Mouse (Mus musculus): Measurements from ENCODE around the gene Gm9817. TPM values are rescaled to one million over a fixed set of nuclear protein-coding genes. Genes with fewer than 3 reads are reported as not detected.

The Gm9817 gene
- total RNA-seq, 2 experiments from 2014 or later = not detected

- no peak for ATAC-seq (replicated peaks; ENCODE audit: poor library complexity)
Observed at GRCm38 (mm10) chr13:45088796-45089221, 10.3 kb downstream of the Gm9817 start.

GRCm38 (mm10) chr13:45089846-45090245 lies 11.4 kb downstream of the Gm9817 start:
- ATAC-seq (replicated peaks; ENCODE audit: poor library complexity) = no peak

- ATAC-seq (replicated peaks; ENCODE audit: poor library complexity) = 0 out of 2 replicates have a peak, but pooled peaks have one; percentile 26
Observed at GRCm38 (mm10) chr13:45092816-45093215, 14.3 kb downstream of the Gm9817 start.

- no peak for ATAC-seq (replicated peaks; ENCODE audit: poor library complexity)
Observed at GRCm38 (mm10) chr13:45095028-45095427, 16.5 kb downstream of the Gm9817 start.

- peak; percentile 83 for ATAC-seq (replicated peaks; ENCODE audit: poor library complexity)
Observed at GRCm38 (mm10) chr13:45099582-45100229, 21.2 kb downstream of the Gm9817 start.

- ATAC-seq (replicated peaks; ENCODE audit: poor library complexity) = no peak
Observed at GRCm38 (mm10) chr13:45106480-45106879, 28.0 kb downstream of the Gm9817 start.

GRCm38 (mm10) chr13:45108851-45109390 lies 30.4 kb downstream of the Gm9817 start:
- ATAC-seq (replicated peaks; ENCODE audit: poor library complexity) = peak; percentile 99

- ATAC-seq (replicated peaks; ENCODE audit: poor library complexity) = peak; percentile 46; the same call in 1 of the 2 replicates
Observed at GRCm38 (mm10) chr13:45118375-45118774, 39.9 kb downstream of the Gm9817 start.

GRCm38 (mm10) chr13:45118822-45119221 lies 40.3 kb downstream of the Gm9817 start:
- no peak for ATAC-seq (replicated peaks; ENCODE audit: poor library complexity)

Other genes with a start within 250 kb of the Gm9817 start
- gene Dtnbp1, start 76.5 kb upstream of the Gm9817 start, total RNA-seq (2015) = 89.4 and 94.5 TPM in 2 replicates
- gene Dtnbp1, start 76.5 kb upstream of the Gm9817 start, total RNA-seq (2017) = 98.2 and 104 TPM in 2 replicates

Measured in megakaryocyte progenitor cell, adult 5-6 weeks (primary cell).